Mouse (Mus musculus): ENCODE measurements around the gene Dhx35. TPM values are rescaled to one million over a fixed set of nuclear protein-coding genes. Genes with fewer than 3 reads are reported as not detected.

Gene Dhx35
- total and polyA plus RNA-seq, 3 experiments = 15.2 to 21.6 (median 17.5) TPM

DNA sequence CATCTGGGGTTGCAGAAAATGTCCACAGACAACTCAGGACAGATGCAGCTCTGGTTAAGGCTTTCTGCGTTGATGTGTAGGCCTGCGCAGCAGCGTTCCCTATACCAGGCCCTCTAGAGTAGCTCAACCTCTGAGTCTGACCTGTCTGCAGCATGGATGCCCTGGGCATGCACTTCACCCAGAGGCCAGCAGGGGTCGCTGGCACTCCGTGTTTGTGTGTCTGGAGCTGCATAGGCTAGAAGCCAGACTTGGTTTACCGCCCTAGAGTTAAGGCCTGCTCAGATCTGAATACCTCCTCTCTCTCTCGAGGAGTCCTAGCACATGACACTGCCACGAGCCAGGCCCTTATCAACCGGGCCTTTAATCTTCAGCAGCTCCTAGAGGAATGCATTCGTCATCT, 70.8 kb downstream of the Dhx35 start:
- 21% methylated on average over 10 of the region's 10 CpGs for WGBS
- no peaks in the 10 kb centered on the region for H3K27me3 ChIP-seq (ENCODE audit: control insufficient read depth, insufficient read depth, low read length)
- intact Hi-C loops (cut with DNase I) = loop anchor here (2.0 to 10.0 kb wide), 3 partner anchors 211 to 1725 kb away; partner anchors contain the start of gene Mafb
- no peaks in the 10 kb centered on the region for H3K4me1 ChIP-seq (ENCODE audit: control insufficient read depth, insufficient read depth, low read length)
- peak; percentile 66 to 86 for DNase-seq
- TF ChIP-seq CTCF (IDR thresholded peaks at IDR 0.05) (peak; percentile 92), EP300 (IDR thresholded peaks at IDR 0.05; ENCODE audit: insufficient read depth, low read depth, low read length) (peak; percentile 55; the same call in 1 of the 2 replicates), POLR2A (IDR thresholded peaks at IDR 0.05; ENCODE audit: insufficient read depth, low read depth, low read length) (no peak)
- no peak overlapping the region for H3K4me3 ChIP-seq
- H3K9ac ChIP-seq (ENCODE audit: low read depth, low read length) = no peak overlapping the region
- H3K36me3 ChIP-seq (ENCODE audit: control insufficient read depth, insufficient read depth, low read length) = no peaks in the 10 kb centered on the region
- H3K79me2 ChIP-seq (replicated peaks; ENCODE audit: control insufficient read depth, insufficient read depth, low read length) = no peaks in the 10 kb centered on the region
- H3K27ac ChIP-seq = no peak overlapping the region

DNA sequence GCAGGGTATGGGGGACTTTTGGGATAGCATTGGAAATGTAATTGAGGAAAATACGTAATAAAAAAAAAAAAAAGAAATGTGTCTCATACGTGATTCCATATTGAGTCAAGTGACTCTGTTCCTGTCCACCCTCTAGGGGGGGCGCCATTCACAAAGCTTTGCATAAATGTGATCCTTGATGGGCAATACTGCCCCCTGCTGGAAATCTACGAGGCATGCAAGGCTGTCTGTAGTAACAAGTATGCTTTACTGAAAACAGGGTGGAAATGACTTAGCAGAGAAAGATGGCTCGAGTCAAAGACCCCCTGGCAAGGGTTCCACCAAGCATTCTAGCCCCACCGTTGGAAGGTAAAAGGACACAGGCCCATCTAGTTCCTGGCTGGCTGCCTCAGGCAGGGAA, 92.0 kb downstream of the Dhx35 start:
- H3K27me3 ChIP-seq (ENCODE audit: control insufficient read depth, insufficient read depth, low read length) = no peaks in the 10 kb centered on the region
- DNase-seq = no peak
- H3K79me2 ChIP-seq (replicated peaks; ENCODE audit: control insufficient read depth, insufficient read depth, low read length) = no peaks in the 10 kb centered on the region
- H3K4me1 ChIP-seq (ENCODE audit: control insufficient read depth, insufficient read depth, low read length) = no peaks in the 10 kb centered on the region
- no peaks in the 10 kb centered on the region for H3K36me3 ChIP-seq (ENCODE audit: control insufficient read depth, insufficient read depth, low read length)
- no peak for TF ChIP-seq EP300 (IDR thresholded peaks at IDR 0.05; ENCODE audit: insufficient read depth, low read depth, low read length)
- TF ChIP-seq CTCF (IDR thresholded peaks at IDR 0.05) = peak; percentile 54
- H3K9ac ChIP-seq (ENCODE audit: low read depth, low read length) = no peak overlapping the region
- 50% methylated on average over 6 of the region's 6 CpGs for WGBS
- H3K27ac ChIP-seq = no peak overlapping the region
- no peak overlapping the region for H3K4me3 ChIP-seq
- intact Hi-C loops (cut with DNase I) = no loop called here

- no peaks in the 10 kb centered on the region for H3K79me2 ChIP-seq (replicated peaks; ENCODE audit: control insufficient read depth, insufficient read depth, low read length)
- no peaks in the 10 kb centered on the region for H3K4me1 ChIP-seq (ENCODE audit: control insufficient read depth, insufficient read depth, low read length)
- H3K4me3 ChIP-seq = no peak overlapping the region
- H3K9ac ChIP-seq (ENCODE audit: low read depth, low read length) = no peak overlapping the region
- intact Hi-C loops (cut with DNase I) = no loop called here
- DNase-seq = no peak
- H3K27me3 ChIP-seq (ENCODE audit: control insufficient read depth, insufficient read depth, low read length) = no peaks in the 10 kb centered on the region
- TF ChIP-seq CTCF (IDR thresholded peaks at IDR 0.05) = no peak
- no peak for TF ChIP-seq EP300 (IDR thresholded peaks at IDR 0.05; ENCODE audit: insufficient read depth, low read depth, low read length)
- TF ChIP-seq POLR2A (IDR thresholded peaks at IDR 0.05; ENCODE audit: insufficient read depth, low read depth, low read length) = no peak
- no peaks in the 10 kb centered on the region for H3K36me3 ChIP-seq (ENCODE audit: control insufficient read depth, insufficient read depth, low read length)
- H3K27ac ChIP-seq = no peak overlapping the region
- WGBS = 80% methylated on average over 5 of the region's 5 CpGs
Measured at GRCm38 (mm10) chr2:158888531-158888930, 93.9 kb downstream of the Dhx35 start.

DNA sequence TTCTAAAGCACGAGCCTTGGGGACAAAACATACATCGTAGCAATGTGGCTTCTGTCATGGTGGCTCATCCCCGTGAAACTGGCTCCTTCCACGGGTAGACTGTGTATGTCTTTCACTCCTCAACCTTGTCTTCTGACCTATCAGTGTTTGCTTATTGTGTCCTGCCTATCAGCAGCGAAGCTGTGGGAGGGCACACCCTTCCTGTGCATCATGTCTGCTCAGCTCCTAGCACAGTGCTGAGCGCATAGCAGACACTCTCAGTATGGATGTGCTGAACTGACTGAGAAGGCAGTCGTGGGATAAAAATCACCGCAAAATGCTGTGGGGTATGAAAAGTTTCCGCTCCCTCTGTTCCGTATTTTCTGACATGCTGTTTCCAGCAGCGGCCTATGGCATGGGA, 94.6 kb downstream of the Dhx35 start:
- no peak overlapping the region for H3K4me3 ChIP-seq
- no peak for DNase-seq
- H3K4me1 ChIP-seq (ENCODE audit: control insufficient read depth, insufficient read depth, low read length) = no peaks in the 10 kb centered on the region
- no peaks in the 10 kb centered on the region for H3K27me3 ChIP-seq (ENCODE audit: control insufficient read depth, insufficient read depth, low read length)
- TF ChIP-seq POLR2A (IDR thresholded peaks at IDR 0.05; ENCODE audit: insufficient read depth, low read depth, low read length) = no peak
- no peak for TF ChIP-seq EP300 (IDR thresholded peaks at IDR 0.05; ENCODE audit: insufficient read depth, low read depth, low read length)
- TF ChIP-seq CTCF (IDR thresholded peaks at IDR 0.05) = no peak
- H3K79me2 ChIP-seq (replicated peaks; ENCODE audit: control insufficient read depth, insufficient read depth, low read length) = no peaks in the 10 kb centered on the region
- intact Hi-C loops (cut with DNase I) = no loop called here
- H3K27ac ChIP-seq = no peak overlapping the region
- no peaks in the 10 kb centered on the region for H3K36me3 ChIP-seq (ENCODE audit: control insufficient read depth, insufficient read depth, low read length)
- no peak overlapping the region for H3K9ac ChIP-seq (ENCODE audit: low read depth, low read length)
- 42% methylated on average over 11 of the region's 11 CpGs for WGBS

GRCm38 (mm10) chr2:158891319-158891718, 96.7 kb downstream of the Dhx35 start:
- DNase-seq = no peak
- Histone ChIP-seq H3K27ac (no peak overlapping the region), H3K79me2 (replicated peaks; ENCODE audit: control insufficient read depth, insufficient read depth, low read length) (no peaks in the 10 kb centered on the region), H3K36me3 (ENCODE audit: control insufficient read depth, insufficient read depth, low read length) (no peaks in the 10 kb centered on the region), H3K4me3 (no peak overlapping the region), H3K4me1 (ENCODE audit: control insufficient read depth, insufficient read depth, low read length) (no peaks in the 10 kb centered on the region), H3K9ac (ENCODE audit: low read depth, low read length) (no peak overlapping the region), H3K27me3 (ENCODE audit: control insufficient read depth, insufficient read depth, low read length) (no peaks in the 10 kb centered on the region)
- intact Hi-C loops (cut with DNase I) = no loop called here
- WGBS = 86% methylated on average over 4 of the region's 4 CpGs
- TF ChIP-seq EP300 (IDR thresholded peaks at IDR 0.05; ENCODE audit: insufficient read depth, low read depth, low read length) (no peak), CTCF (IDR thresholded peaks at IDR 0.05) (no peak), POLR2A (IDR thresholded peaks at IDR 0.05; ENCODE audit: insufficient read depth, low read depth, low read length) (no peak)

GRCm38 (mm10) chr2:158893171-158893853, 98.7 kb downstream of the Dhx35 start:
- H3K27me3 ChIP-seq (ENCODE audit: control insufficient read depth, insufficient read depth, low read length) = no peaks in the 10 kb centered on the region
- WGBS = 35% methylated on average over 16 of the region's 16 CpGs
- H3K79me2 ChIP-seq (replicated peaks; ENCODE audit: control insufficient read depth, insufficient read depth, low read length) = no peaks in the 10 kb centered on the region
- no peak for TF ChIP-seq EP300 (IDR thresholded peaks at IDR 0.05; ENCODE audit: insufficient read depth, low read depth, low read length)
- no peak for TF ChIP-seq POLR2A (IDR thresholded peaks at IDR 0.05; ENCODE audit: insufficient read depth, low read depth, low read length)
- no peak for TF ChIP-seq CTCF (IDR thresholded peaks at IDR 0.05)
- no peak overlapping the region for H3K27ac ChIP-seq
- no peak overlapping the region for H3K4me3 ChIP-seq
- intact Hi-C loops (cut with DNase I) = no loop called here
- H3K36me3 ChIP-seq (ENCODE audit: control insufficient read depth, insufficient read depth, low read length) = no peaks in the 10 kb centered on the region
- no peak for DNase-seq
- H3K4me1 ChIP-seq (ENCODE audit: control insufficient read depth, insufficient read depth, low read length) = no peaks in the 10 kb centered on the region
- H3K9ac ChIP-seq (ENCODE audit: low read depth, low read length) = no peak overlapping the region

All from heart, adult 2 months (tissue).